Mouse (Mus musculus) right cerebral cortex, postnatal 14 days (tissue): ENCODE data around the gene Olfr483.

Source experiments
- DNase-seq: peaks from one replicate; pipeline ENCODE4 v3.0.0; 2022

Olfr483 gene

DNA sequence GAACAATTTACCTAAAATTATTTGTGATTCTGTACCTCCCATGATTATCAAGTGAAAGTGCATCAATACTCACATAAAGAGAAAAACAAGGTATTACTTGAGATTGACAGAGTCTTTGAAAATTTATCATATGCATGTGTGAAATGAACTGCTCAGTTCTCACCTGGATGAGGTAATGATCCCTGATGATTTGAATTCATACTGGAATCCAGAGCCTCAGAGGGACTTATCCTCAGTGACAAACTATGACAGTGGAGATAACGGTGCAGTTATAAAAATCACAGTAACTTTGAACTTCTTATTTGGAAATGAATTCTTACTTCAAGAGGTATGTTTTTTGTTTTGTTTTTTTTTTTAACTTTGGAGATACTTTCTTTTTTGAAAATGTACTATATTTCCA is at the start of gene Olfr483:
Gene Olfr483, plus strand, starts transcription at position 301 of the 400 bp plus-strand sequence.
- DNase-seq: no peak

DNA sequence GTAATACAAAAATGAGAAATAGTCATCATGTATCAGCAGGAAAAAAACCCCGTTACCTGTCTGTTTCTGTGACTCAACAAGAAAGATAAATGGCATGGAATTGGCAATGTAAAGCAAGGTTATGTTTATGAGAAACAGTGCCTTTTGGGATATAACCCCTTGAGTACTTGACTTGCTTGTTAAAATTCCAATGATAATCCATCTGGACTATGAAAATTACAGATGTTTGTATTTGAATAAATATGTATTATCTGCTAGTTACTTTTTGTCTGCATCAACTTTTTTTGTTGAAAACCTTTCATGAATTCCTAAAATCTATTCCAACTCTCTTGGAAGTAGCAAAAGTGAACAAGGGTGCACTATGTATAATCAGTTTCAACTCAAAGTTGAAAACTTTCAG is 33.4 kb upstream of the Olfr483 start, which contains the start of gene Olfr480:
Gene Olfr480, minus strand, starts transcription at position 101 of the 400 bp plus-strand sequence.
- no peak for DNase-seq

DNA sequence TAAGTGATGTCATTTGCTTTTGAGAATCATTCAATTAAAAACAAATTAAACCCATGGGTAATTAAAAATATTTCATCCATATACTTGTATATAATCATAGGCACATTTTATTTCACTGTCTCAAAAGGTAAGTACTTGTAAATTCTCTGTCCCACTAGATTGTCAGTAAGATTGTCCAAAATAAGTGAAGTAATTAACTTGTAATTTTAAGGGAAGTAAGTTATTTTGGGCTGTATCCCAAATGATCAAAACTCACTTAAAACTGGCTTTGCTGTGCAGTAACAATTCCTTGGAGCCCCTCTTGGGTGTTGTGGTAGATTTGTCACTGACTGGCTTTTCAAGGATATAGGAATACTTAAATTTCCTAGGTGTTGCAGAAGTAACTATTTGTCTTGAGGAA is 21.1 kb upstream of the Olfr483 start, which contains the start of gene Olfr481:
Gene Olfr481, plus strand, starts transcription at position 301 of the 400 bp plus-strand sequence.
- DNase-seq: no peak

DNA sequence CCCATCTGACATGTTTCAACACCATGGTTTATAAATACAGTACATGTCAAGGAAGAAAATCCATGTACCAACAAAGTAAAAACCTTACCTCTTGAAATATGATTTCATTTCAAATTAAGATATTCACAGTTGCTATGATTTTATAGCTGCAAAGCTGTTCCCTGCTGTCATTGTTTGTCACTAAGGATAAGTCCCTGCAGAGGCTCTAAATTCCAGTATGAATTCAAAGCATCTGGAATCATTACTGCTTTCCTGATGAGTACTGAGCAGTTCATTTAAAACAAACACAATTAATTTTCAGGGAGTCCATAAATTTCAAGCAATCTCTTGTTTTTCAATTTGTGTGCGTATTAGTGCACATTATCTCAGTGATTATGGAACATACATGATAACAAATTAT is 3.2 kb upstream of the Olfr483 start, which contains the start of gene Olfr482:
Gene Olfr482, minus strand, starts transcription at position 101 of the 400 bp plus-strand sequence.
- no peak for DNase-seq

DNA sequence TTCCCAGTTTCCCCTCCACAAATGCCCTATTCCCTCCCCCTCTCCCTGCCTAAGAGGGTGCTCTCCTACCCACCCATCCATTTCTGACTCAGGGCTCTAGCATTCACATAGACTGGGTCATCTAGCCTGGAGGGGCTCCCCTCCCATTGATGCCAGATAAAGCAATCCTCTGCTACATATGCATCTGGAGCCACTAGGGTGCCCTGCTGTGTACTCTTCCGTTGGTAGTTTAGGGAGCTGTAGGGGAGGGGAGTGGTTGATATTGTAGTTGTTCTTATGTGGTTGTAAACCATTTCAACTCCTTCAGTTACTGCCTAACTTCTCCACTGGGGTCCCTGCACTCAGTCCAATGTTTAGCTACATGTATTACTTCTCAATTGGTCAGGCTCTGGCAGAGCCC is 20.0 kb downstream of the Olfr483 start:
- no peak for DNase-seq

DNA sequence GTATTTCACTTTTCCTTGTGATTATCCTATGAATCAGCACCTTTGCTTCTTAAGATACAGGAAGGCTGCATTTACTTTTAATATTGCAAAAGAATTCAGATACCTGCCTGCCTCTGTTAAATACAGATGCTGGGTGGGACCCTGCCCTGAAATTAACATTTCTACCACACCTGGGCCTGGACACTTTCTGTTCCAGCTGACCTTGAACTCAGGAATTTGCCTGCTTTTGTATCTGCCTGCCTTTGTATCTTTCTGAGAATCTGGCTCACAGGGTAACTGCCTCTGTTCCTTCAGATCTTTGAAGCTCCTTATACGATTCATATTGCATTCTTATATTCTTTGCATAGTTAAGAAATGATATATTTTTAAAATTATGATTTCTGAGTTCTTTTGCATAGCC is 20.8 kb downstream of the Olfr483 start:
- DNase-seq: no peak

DNA sequence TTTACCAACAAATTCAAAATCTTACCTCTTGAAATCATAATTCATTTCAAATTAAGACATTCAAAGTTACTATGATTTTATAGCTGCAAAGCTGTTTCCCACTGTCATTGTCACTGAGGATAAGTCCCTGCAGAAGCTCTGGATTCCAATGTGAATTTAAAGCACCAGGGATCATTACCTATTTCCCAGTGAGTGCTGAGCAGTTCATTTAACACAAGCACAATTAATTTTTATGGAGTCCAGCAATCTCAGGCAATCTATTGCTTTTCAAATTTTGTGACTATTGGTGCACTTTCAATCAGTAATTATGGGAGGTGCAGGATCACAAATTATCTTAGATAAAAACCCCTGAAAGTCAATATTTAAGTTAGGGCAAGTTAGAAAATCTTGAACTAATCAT is 26.7 kb downstream of the Olfr483 start, which contains the start of gene Olfr484:
Gene Olfr484, minus strand, starts transcription at position 101 of the 400 bp plus-strand sequence.
- no peak for DNase-seq
